Mouse (Mus musculus) heart, adult 8-10 months (tissue): ENCODE measurements at regions not wholly inside any gene's neighbourhood (a gene's known extent, or its start where the extent isn't known, plus 50 kb on each side); places are given as distances from the start of the nearest gene placed in this dataset.

Experiments
- DNase-seq: peaks from one replicate; pipeline ENCODE4 v3.0.0; 2022; ENCODE audit warnings: low spot score

DNA sequence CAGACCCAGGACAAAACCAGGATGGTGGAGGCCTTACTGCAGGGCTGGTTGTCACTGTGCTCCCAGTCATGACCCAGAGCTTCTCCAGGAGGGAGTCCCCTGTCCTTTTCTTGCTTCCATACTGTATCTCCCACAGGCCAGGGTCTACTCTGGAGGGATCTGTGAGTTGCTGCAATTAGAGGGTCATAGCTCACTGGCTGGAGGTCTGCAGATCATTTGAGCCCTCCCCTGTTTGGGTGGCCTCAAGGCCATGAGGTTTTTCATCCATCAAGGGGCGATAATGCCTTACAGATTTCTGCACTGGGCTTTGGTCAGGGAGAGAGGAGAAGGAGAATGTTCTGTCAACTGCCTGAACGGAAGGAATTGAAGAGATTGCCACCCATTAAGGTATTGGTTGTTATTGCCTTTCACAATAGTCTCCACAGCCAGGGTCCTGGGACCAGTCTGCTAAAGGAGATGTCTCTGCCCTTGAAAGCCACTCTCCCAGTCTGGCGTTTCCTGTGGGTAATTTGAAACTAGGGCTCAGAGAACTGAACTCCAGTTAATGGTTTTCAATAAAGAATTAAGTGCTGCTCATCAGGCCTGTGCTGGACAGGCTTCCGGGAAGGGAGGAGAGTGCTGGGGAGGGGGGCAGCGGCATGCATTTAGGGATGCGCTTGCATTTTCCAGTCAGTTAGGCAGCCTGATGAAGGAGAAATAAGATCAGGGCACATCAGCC lies 147.4 kb downstream of the Dmrta2 start:
- DNase-seq = no peak

DNA sequence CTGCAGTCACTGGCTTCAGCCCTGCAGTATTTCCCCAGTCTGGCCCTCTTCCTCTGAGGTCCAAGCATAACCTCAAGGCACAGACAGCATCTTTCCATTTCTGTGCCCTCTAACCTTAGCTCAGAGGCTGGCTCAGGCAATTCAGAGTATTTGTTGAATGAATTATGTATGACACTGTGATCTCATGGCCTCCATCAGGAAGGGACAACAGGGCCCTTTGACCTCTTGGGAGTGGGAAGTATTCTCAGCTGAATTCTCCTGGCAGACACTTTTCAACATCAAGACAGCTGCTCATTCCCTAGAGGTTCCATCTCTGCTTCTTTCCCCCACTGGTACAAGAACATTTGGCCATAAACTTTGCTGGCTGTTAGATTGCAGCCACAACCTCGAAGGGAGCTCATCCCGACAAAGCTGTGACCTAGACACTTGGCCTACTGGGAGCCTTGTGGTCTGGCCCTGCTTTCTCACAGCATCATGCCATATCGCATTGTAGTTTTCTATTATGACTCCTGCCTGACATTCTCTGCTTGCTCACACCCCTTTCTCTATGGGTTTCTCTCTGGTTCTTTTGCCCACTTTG lies 150.2 kb downstream of the Dmrta2 start:
- no peak for DNase-seq

DNA sequence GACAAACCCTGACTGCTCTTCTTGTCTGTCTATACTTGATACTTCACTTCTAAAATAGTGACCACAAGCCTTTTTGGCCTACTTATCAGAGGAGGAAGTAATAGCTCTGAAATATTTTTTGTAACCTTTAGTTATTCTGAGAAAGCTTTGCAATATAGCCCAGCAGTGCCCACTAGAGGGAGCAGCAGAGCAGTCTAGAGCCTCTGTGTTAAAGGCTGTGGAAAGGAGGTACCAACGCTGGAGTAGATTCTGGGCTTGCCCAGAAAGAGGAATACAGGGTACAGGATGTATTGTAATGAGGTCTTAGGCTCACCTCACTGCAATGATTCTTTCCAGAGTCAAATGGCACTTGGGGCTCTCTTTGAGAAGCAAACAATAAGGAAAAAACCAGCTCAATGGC lies 151.1 kb downstream of the Dmrta2 start:
- DNase-seq = peak; percentile 19

DNA sequence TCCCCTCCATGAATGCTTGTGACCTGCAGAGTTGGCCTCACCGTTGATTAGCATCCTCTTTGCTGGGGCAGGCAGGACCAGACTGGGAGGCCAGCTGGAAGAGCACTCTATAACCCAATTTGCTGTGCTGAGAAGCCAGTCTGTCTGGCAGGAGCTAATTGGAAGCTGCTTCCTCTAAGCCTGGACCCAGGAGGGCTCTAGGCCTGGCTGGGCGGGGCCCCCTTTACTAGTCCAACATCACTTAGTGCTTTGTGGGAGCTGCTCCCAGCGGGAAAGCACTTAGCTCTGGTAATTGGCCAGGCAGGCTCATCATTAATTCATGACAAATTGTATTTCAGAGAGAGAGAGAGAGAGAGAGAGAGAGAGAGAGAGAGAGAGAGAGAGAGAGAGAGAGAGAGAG lies 151.7 kb downstream of the Dmrta2 start:
- no peak for DNase-seq

DNA sequence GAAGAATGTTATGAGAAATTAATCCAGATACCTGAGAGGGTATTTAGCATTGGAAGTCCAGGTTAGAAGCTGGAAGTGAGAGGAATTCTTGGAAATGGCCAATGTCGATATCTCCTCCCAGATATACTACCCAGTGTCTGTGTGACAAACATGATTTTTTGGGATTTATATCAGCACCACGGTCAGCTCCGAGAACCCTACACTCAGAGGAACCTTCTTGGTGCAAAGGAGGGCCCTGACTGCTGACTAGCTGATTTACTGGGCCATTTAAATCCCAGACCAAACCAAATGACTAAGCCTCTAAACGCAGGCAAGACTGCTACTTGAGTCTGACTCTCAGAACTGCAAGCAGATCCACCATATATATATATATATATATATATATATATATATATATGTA lies 154.2 kb downstream of the Dmrta2 start:
- DNase-seq = no peak

DNA sequence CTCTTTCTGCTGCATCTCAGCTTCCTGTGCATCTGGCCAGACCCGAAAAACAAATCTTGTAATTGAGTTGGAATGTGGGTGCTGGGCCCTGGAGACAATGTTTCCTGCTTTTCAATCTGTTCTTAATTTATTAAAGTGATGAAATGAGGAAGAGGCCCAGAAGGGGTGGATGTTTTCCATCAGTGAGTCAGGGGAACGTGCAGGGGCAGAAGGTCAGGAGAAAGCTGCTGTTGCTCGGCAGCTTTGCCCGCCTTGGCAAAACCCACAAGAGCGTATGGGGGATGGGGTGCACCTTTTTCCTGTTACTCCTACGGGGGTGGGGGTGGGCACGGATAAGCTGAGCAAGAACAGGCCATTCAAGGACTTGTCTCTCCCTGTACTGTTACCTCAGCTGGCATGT lies 156.2 kb downstream of the Dmrta2 start:
- peak; percentile 35 for DNase-seq

DNA sequence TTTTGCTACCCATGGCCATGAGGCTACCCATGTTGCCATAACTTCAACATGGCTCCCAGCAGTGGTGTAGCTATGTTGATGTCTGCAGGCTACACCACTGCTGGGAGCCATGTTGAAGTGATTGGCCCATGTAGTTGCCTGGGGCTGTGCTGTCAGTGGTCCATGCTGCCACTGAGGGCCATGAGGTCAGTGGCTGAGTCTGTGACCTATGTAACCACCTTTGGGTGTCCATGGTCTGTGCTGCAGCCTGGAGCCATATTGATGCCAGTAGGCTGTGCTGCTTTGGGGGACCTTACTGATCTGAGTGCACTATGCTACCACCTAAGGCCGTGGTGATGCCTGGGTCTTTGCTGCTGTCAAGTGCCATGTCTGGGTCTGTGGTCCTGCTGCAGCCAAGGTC lies 167.4 kb downstream of the Dmrta2 start:
- DNase-seq = no peak

DNA sequence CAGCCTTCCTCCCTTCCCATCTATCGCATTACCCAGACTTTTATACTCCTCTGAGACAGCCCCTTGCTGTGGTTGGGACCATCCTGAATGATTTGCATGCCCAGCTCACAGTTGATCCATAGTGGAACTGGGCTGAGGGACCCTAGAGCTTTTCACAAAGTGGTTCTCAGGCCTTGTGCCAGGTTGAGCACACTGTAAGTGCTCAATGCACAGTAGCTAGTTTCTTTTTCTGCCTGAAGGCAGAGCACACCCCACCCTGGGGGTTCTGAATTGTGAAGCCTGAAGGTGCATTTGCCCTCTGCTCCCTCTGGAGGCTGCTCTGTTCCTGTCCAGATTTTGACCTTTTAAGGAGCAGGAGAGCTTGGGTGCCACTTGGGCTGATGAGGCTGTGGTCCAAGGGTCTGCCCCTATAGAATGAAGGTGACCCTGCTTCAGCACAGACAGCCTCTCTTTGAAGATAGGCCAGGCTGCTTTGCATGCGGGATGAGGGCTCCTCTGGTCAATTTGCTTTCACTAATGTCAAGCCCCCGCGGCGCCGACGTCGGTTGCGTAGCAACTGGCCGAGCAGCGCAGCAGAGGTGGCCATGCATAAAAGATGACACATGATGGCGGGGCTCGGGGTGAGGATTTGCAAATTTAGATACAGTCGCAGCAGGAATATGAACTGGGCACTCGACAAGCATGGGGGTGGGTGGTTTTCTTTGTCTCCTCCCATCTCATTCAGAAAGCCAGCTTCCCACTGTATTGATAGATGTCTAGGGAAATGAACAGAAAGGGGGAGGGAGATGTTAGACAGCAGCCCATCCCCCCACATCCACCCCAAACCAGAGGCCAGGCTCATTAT lies 174.5 kb downstream of the Dmrta2 start:
- no peak for DNase-seq
